Mouse (Mus musculus): Measurements from ENCODE around the gene Foxred1.

- TF ChIP-seq HCFC1 (IDR thresholded peaks at IDR 0.05; ENCODE audit: low read depth, low read length) (no peak), MAX (IDR thresholded peaks at IDR 0.05; ENCODE audit: low read length) (no peak), CTCF (IDR thresholded peaks at IDR 0.05 in 2 of 3, conservative IDR thresholded peaks at IDR 0.05 in 1 of 3; ENCODE audit: control insufficient read depth in 1 of 3, insufficient read depth in 1 of 3, low read depth in 2 of 3, low read length in 3 of 3, poor library complexity in 1 of 3, severe bottlenecking in 1 of 3) (no peak), GATA1 (IDR thresholded peaks at IDR 0.05; ENCODE audit: low read depth, low read length) (no peak), POLR2A (IDR thresholded peaks at IDR 0.05; ENCODE audit: control insufficient read depth in 1 of 2, insufficient read depth in 1 of 2, low read depth in 1 of 2, low read length in 2 of 2, poor library complexity in 1 of 2) (no peak), MAFK (IDR thresholded peaks at IDR 0.05; ENCODE audit: borderline replicate concordance, low read depth, low read length) (no peak), ZMIZ1 (IDR thresholded peaks at IDR 0.05; ENCODE audit: low read depth, low read length) (no peak)
These were observed 28.0 kb downstream of the Foxred1 start for GRCm38 (mm10) chr9:35182832-35183231.
